Mouse (Mus musculus): ENCODE results near the gene Mis12. TPM values are rescaled to one million over a fixed set of nuclear protein-coding genes. Genes with fewer than 3 reads are reported as not detected.

The Mis12 gene
- polyA plus RNA-seq, 1 experiment from 2014 or later = 16.2 TPM

GRCm38 (mm10) chr11:71008321-71008720, 11.1 kb upstream of the Mis12 start:
- TF ChIP-seq EP300 (IDR thresholded peaks at IDR 0.05) = no peak
- TF ChIP-seq CTCF (IDR thresholded peaks at IDR 0.05) = no peak
- no peak overlapping the region for H3K9ac ChIP-seq (replicated peaks; ENCODE audit: low read depth)
- peaks cover 12% of the 10 kb centered on the region; the same call in 1 of the 2 replicates for H3K36me3 ChIP-seq (ENCODE audit: insufficient read depth, low read length)
- peaks cover 4% of the 10 kb centered on the region for H3K4me1 ChIP-seq (ENCODE audit: insufficient read depth, low read depth, low read length)
- WGBS = 79% methylated on average over 3 of the region's 3 CpGs
- H3K27ac ChIP-seq (ENCODE audit: low read length) = no peak overlapping the region
- ATAC-seq (no peak), DNase-seq (ENCODE audit: low spot score) (peak; percentile 36)
- H3K4me2 ChIP-seq (replicated peaks; ENCODE audit: low read depth, low read length) = no peak overlapping the region
- H3K27me3 ChIP-seq (replicated peaks; ENCODE audit: insufficient read depth, low read length) = no peaks in the 10 kb centered on the region
- no peak overlapping the region for H3K4me3 ChIP-seq (ENCODE audit: low read depth, low read length)
- H3K9me3 ChIP-seq (ENCODE audit: low read length) = no peaks in the 10 kb centered on the region

DNA sequence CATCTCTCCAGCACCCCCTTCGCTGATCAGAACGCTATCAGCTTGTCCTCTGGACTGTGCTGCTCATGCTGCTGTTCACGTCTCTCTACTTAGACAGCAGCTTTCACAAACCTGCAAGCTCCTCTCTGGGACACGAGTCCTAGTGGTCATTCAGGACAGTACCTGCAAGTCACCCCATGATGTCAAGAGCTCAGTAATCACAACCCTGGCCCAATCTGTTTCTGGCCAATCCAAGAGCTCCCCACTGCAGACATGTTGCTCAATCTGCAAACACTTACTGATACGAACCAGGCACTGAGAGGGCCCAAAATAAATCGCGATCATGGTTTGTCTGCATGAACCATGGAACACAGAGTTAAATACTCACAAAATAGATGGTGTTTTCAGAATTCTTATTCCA, 6.7 kb upstream of the Mis12 start:
- H3K36me3 ChIP-seq (ENCODE audit: insufficient read depth, low read length) = peaks cover 13% of the 10 kb centered on the region; the same call in 1 of the 2 replicates
- no peak overlapping the region for H3K4me3 ChIP-seq (ENCODE audit: low read depth, low read length)
- TF ChIP-seq EP300 (IDR thresholded peaks at IDR 0.05) (peak; percentile 51; the same call in 1 of the 2 replicates), CTCF (IDR thresholded peaks at IDR 0.05) (peak; percentile 41; the same call in 1 of the 2 replicates)
- no peak overlapping the region for H3K4me2 ChIP-seq (replicated peaks; ENCODE audit: low read depth, low read length)
- ATAC-seq = peak; percentile 87
- no peaks in the 10 kb centered on the region for H3K9me3 ChIP-seq (ENCODE audit: low read length)
- peak; percentile 64 for DNase-seq (ENCODE audit: low spot score)
- H3K27ac ChIP-seq (ENCODE audit: low read length) = no peak overlapping the region
- 0 out of 2 replicates have a peak, but pooled peaks cover 2% of the 10 kb centered on the region for H3K4me1 ChIP-seq (ENCODE audit: insufficient read depth, low read depth, low read length)
- H3K9ac ChIP-seq (replicated peaks; ENCODE audit: low read depth) = no peak overlapping the region
- WGBS = 69% methylated on average over 7 of the region's 7 CpGs
- H3K27me3 ChIP-seq (replicated peaks; ENCODE audit: insufficient read depth, low read length) = no peaks in the 10 kb centered on the region

- no peaks in the 10 kb centered on the region for H3K27me3 ChIP-seq (replicated peaks; ENCODE audit: insufficient read depth, low read length)
- 89% methylated on average over 1 of the region's 1 CpGs for WGBS
- no peaks in the 10 kb centered on the region for H3K9me3 ChIP-seq (ENCODE audit: low read length)
- no peak for DNase-seq (ENCODE audit: low spot score)
- no peak for TF ChIP-seq EP300 (IDR thresholded peaks at IDR 0.05)
- no peak for TF ChIP-seq CTCF (IDR thresholded peaks at IDR 0.05)
- ATAC-seq = no peak
- H3K36me3 ChIP-seq (ENCODE audit: insufficient read depth, low read length) = 0 out of 2 replicates have a peak, but pooled peaks cover 3% of the 10 kb centered on the region
- H3K4me2 ChIP-seq (replicated peaks; ENCODE audit: low read depth, low read length) = no peak overlapping the region
- no peak overlapping the region for H3K27ac ChIP-seq (ENCODE audit: low read length)
- H3K9ac ChIP-seq (replicated peaks; ENCODE audit: low read depth) = no peak overlapping the region
- 0 out of 2 replicates have a peak, but pooled peaks cover 6% of the 10 kb centered on the region for H3K4me1 ChIP-seq (ENCODE audit: insufficient read depth, low read depth, low read length)
- H3K4me3 ChIP-seq (ENCODE audit: low read depth, low read length) = no peak overlapping the region
These were observed 2.4 kb upstream of the Mis12 start for GRCm38 (mm10) chr11:71017051-71017450.

DNA sequence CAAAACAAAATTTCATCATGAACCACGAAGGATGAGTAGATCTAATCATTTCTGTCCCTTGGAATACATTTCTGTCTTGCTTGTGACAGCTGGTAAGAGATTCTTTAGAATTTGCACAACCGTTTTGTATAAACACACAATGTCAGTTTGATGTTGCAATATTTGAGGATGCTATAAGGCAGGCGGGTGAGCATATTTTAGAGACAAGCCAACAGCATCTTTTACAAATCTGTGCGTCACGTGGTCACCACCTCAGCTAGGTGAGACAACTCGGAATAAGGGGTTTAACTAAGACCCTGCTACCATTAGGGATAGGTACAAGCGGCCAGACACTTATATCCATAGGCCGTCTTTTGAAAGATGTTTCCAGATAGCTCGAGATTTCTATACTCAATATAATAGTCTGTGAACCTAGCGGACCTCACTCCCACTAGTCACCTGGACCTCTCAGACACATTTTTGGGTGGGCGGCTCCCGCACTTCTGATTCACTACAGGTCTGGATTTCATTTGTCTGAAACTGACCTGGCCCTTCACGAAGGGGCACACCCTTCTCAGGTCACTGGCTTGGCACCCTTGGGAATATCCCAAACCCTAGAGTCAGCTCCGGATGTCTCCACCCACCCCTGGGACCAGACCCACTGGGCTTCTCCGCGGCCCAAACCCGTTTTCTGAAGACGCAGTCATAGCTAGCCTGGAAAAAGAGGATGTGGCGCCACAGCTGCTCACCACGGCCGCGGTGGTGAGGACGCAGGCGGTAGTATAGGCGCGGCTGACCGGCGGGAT, 803 bp upstream of the Mis12 start:
- H3K27me3 ChIP-seq (replicated peaks; ENCODE audit: insufficient read depth, low read length) = no peaks in the 10 kb centered on the region
- WGBS = 4% methylated on average over 28 of the region's 28 CpGs
- no peaks in the 10 kb centered on the region for H3K36me3 ChIP-seq (ENCODE audit: insufficient read depth, low read length)
- H3K9ac ChIP-seq (replicated peaks; ENCODE audit: low read depth) = peak overlapping the region; percentile 64
- H3K4me3 ChIP-seq (ENCODE audit: low read depth, low read length) = peak overlapping the region; percentile 72
- peak overlapping the region; percentile 77 for H3K27ac ChIP-seq (ENCODE audit: low read length)
- peak overlapping the region; percentile 61 for H3K4me2 ChIP-seq (replicated peaks; ENCODE audit: low read depth, low read length)
- ATAC-seq (peak; percentile 11), DNase-seq (ENCODE audit: low spot score) (peak; percentile 62)
- no peak; the same call in 1 of the 2 replicates for TF ChIP-seq EP300 (IDR thresholded peaks at IDR 0.05)
- TF ChIP-seq CTCF (IDR thresholded peaks at IDR 0.05) = no peak
- 0 out of 2 replicates have a peak, but pooled peaks cover 6% of the 10 kb centered on the region for H3K4me1 ChIP-seq (ENCODE audit: insufficient read depth, low read depth, low read length)
- H3K9me3 ChIP-seq (ENCODE audit: low read length) = no peaks in the 10 kb centered on the region

- no peak overlapping the region for H3K4me2 ChIP-seq (replicated peaks; ENCODE audit: low read depth, low read length)
- no peaks in the 10 kb centered on the region for H3K27me3 ChIP-seq (replicated peaks; ENCODE audit: insufficient read depth, low read length)
- H3K9ac ChIP-seq (replicated peaks; ENCODE audit: low read depth) = no peak overlapping the region
- no peak overlapping the region for H3K4me3 ChIP-seq (ENCODE audit: low read depth, low read length)
- no peaks in the 10 kb centered on the region for H3K4me1 ChIP-seq (ENCODE audit: insufficient read depth, low read depth, low read length)
- DNase-seq (ENCODE audit: low spot score) (no peak), ATAC-seq (no peak)
- H3K36me3 ChIP-seq (ENCODE audit: insufficient read depth, low read length) = peaks cover 21% of the 10 kb centered on the region
- H3K9me3 ChIP-seq (ENCODE audit: low read length) = no peaks in the 10 kb centered on the region
- 71% methylated on average over 3 of the region's 3 CpGs for WGBS
- no peak overlapping the region for H3K27ac ChIP-seq (ENCODE audit: low read length)
- TF ChIP-seq EP300 (IDR thresholded peaks at IDR 0.05) = no peak
- TF ChIP-seq CTCF (IDR thresholded peaks at IDR 0.05) = no peak
These were observed 8.9 kb downstream of the Mis12 start for GRCm38 (mm10) chr11:71028280-71028679.

- no peaks in the 10 kb centered on the region for H3K4me1 ChIP-seq (ENCODE audit: insufficient read depth, low read depth, low read length)
- no peak overlapping the region for H3K9ac ChIP-seq (replicated peaks; ENCODE audit: low read depth)
- H3K4me2 ChIP-seq (replicated peaks; ENCODE audit: low read depth, low read length) = no peak overlapping the region
- DNase-seq (ENCODE audit: low spot score) (no peak), ATAC-seq (no peak)
- 71% methylated on average over 3 of the region's 3 CpGs for WGBS
- no peaks in the 10 kb centered on the region for H3K9me3 ChIP-seq (ENCODE audit: low read length)
- no peak overlapping the region for H3K4me3 ChIP-seq (ENCODE audit: low read depth, low read length)
- peaks cover 21% of the 10 kb centered on the region for H3K36me3 ChIP-seq (ENCODE audit: insufficient read depth, low read length)
- H3K27me3 ChIP-seq (replicated peaks; ENCODE audit: insufficient read depth, low read length) = no peaks in the 10 kb centered on the region
- TF ChIP-seq CTCF (IDR thresholded peaks at IDR 0.05) (0 out of 2 replicates have a peak, but pooled peaks have one; percentile 15), EP300 (IDR thresholded peaks at IDR 0.05) (no peak)
- H3K27ac ChIP-seq (ENCODE audit: low read length) = no peak overlapping the region
These were observed 10.2 kb downstream of the Mis12 start for GRCm38 (mm10) chr11:71029403-71030118.

All from lung, postnatal 0 days (tissue).